Mouse (Mus musculus): ENCODE data around the gene Elovl3. TPM values are rescaled to one million over a fixed set of nuclear protein-coding genes. Genes with fewer than 3 reads are reported as not detected.

Gene Elovl3
- polyA plus RNA-seq, 1 experiment from 2014 or later = not detected

GRCm38 (mm10) chr19:46103437-46104186, 28.1 kb upstream of the Elovl3 start:
- ATAC-seq (ENCODE audit: low FRiP score) = no peak

GRCm38 (mm10) chr19:46104187-46104557, 27.5 kb upstream of the Elovl3 start:
- 78% methylated on average over 2 of the region's 2 CpGs for WGBS
- Histone ChIP-seq H3K4me1 (replicated peaks; ENCODE audit: control insufficient read depth, insufficient read depth, low read length) (no peaks in the 10 kb centered on the region), H3K27me3 (ENCODE audit: control insufficient read depth, insufficient read depth, low read length) (no peaks in the 10 kb centered on the region), H3K36me3 (ENCODE audit: control insufficient read depth, insufficient read depth, low read length) (no peaks in the 10 kb centered on the region), H3K9me3 (ENCODE audit: control insufficient read depth, low read length) (no peaks in the 10 kb centered on the region), H3K4me2 (replicated peaks; ENCODE audit: low read depth, low read length) (no peak overlapping the region), H3K4me3 (ENCODE audit: low read depth, low read length) (no peak overlapping the region), H3K9ac (ENCODE audit: low read depth, low read length) (no peak overlapping the region), H3K27ac (ENCODE audit: low read depth, low read length) (no peak overlapping the region)
- DNase-seq (ENCODE audit: low spot score) = no peak
- no peak for ATAC-seq (ENCODE audit: low FRiP score)

More at GRCm38 (mm10) chr19:46103437-46104186, 28.1 kb upstream of the Elovl3 start:
- Histone ChIP-seq H3K4me3 (ENCODE audit: low read depth, low read length) (no peak overlapping the region), H3K27ac (ENCODE audit: low read depth, low read length) (no peak overlapping the region), H3K36me3 (ENCODE audit: control insufficient read depth, insufficient read depth, low read length) (no peaks in the 10 kb centered on the region), H3K9ac (ENCODE audit: low read depth, low read length) (no peak overlapping the region), H3K27me3 (ENCODE audit: control insufficient read depth, insufficient read depth, low read length) (no peaks in the 10 kb centered on the region), H3K4me2 (replicated peaks; ENCODE audit: low read depth, low read length) (no peak overlapping the region), H3K9me3 (ENCODE audit: control insufficient read depth, low read length) (no peaks in the 10 kb centered on the region), H3K4me1 (replicated peaks; ENCODE audit: control insufficient read depth, insufficient read depth, low read length) (no peaks in the 10 kb centered on the region)
- WGBS = 88% methylated on average over 6 of the region's 6 CpGs
- DNase-seq (ENCODE audit: low spot score) = no peak

GRCm38 (mm10) chr19:46110214-46110613, 21.5 kb upstream of the Elovl3 start:
- Histone ChIP-seq H3K4me3 (ENCODE audit: low read depth, low read length) (no peak overlapping the region), H3K9me3 (ENCODE audit: control insufficient read depth, low read length) (no peaks in the 10 kb centered on the region), H3K27me3 (ENCODE audit: control insufficient read depth, insufficient read depth, low read length) (no peaks in the 10 kb centered on the region), H3K36me3 (ENCODE audit: control insufficient read depth, insufficient read depth, low read length) (no peaks in the 10 kb centered on the region), H3K4me2 (replicated peaks; ENCODE audit: low read depth, low read length) (no peak overlapping the region), H3K27ac (ENCODE audit: low read depth, low read length) (no peak overlapping the region), H3K4me1 (replicated peaks; ENCODE audit: control insufficient read depth, insufficient read depth, low read length) (no peaks in the 10 kb centered on the region), H3K9ac (ENCODE audit: low read depth, low read length) (no peak overlapping the region)
- ATAC-seq (ENCODE audit: low FRiP score) = no peak
- WGBS = 74% methylated on average over 2 of the region's 2 CpGs
- DNase-seq (ENCODE audit: low spot score) = no peak

- no peaks in the 10 kb centered on the region for H3K36me3 ChIP-seq (ENCODE audit: control insufficient read depth, insufficient read depth, low read length)
- DNase-seq (ENCODE audit: low spot score) (no peak), ATAC-seq (ENCODE audit: low FRiP score) (no peak)
- H3K27me3 ChIP-seq (ENCODE audit: control insufficient read depth, insufficient read depth, low read length) = no peaks in the 10 kb centered on the region
- WGBS = 88% methylated on average over 5 of the region's 5 CpGs
- no peak overlapping the region for H3K4me3 ChIP-seq (ENCODE audit: low read depth, low read length)
- no peaks in the 10 kb centered on the region for H3K4me1 ChIP-seq (replicated peaks; ENCODE audit: control insufficient read depth, insufficient read depth, low read length)
- H3K4me2 ChIP-seq (replicated peaks; ENCODE audit: low read depth, low read length) = no peak overlapping the region
- H3K9ac ChIP-seq (ENCODE audit: low read depth, low read length) = no peak overlapping the region
- no peak overlapping the region for H3K27ac ChIP-seq (ENCODE audit: low read depth, low read length)
- no peaks in the 10 kb centered on the region for H3K9me3 ChIP-seq (ENCODE audit: control insufficient read depth, low read length)
These were observed 20.9 kb upstream of the Elovl3 start for GRCm38 (mm10) chr19:46110781-46111180.

GRCm38 (mm10) chr19:46114617-46115016, 17.1 kb upstream of the Elovl3 start:
- ATAC-seq (ENCODE audit: low FRiP score) (no peak), DNase-seq (ENCODE audit: low spot score) (no peak)
- Histone ChIP-seq H3K9me3 (ENCODE audit: control insufficient read depth, low read length) (no peaks in the 10 kb centered on the region), H3K27ac (ENCODE audit: low read depth, low read length) (no peak overlapping the region), H3K36me3 (ENCODE audit: control insufficient read depth, insufficient read depth, low read length) (no peaks in the 10 kb centered on the region), H3K9ac (ENCODE audit: low read depth, low read length) (no peak overlapping the region), H3K4me2 (replicated peaks; ENCODE audit: low read depth, low read length) (no peak overlapping the region), H3K4me1 (replicated peaks; ENCODE audit: control insufficient read depth, insufficient read depth, low read length) (no peaks in the 10 kb centered on the region), H3K4me3 (ENCODE audit: low read depth, low read length) (no peak overlapping the region), H3K27me3 (ENCODE audit: control insufficient read depth, insufficient read depth, low read length) (no peaks in the 10 kb centered on the region)
- 63% methylated on average over 4 of the region's 4 CpGs for WGBS

GRCm38 (mm10) chr19:46119458-46119857, 12.2 kb upstream of the Elovl3 start:
- no peak overlapping the region for H3K27ac ChIP-seq (ENCODE audit: low read depth, low read length)

GRCm38 (mm10) chr19:46120872-46121271, 10.8 kb upstream of the Elovl3 start:
- 77% methylated on average over 6 of the region's 6 CpGs for WGBS
- ATAC-seq (ENCODE audit: low FRiP score) = no peak

More at GRCm38 (mm10) chr19:46119458-46119857, 12.2 kb upstream of the Elovl3 start:
- H3K36me3 ChIP-seq (ENCODE audit: control insufficient read depth, insufficient read depth, low read length) = no peaks in the 10 kb centered on the region
- no peaks in the 10 kb centered on the region for H3K9me3 ChIP-seq (ENCODE audit: control insufficient read depth, low read length)
- H3K27me3 ChIP-seq (ENCODE audit: control insufficient read depth, insufficient read depth, low read length) = no peaks in the 10 kb centered on the region
- ATAC-seq (ENCODE audit: low FRiP score) (no peak), DNase-seq (ENCODE audit: low spot score) (no peak)
- no peak overlapping the region for H3K9ac ChIP-seq (ENCODE audit: low read depth, low read length)
- 91% methylated on average over 3 of the region's 3 CpGs for WGBS
- H3K4me3 ChIP-seq (ENCODE audit: low read depth, low read length) = no peak overlapping the region
- no peak overlapping the region for H3K4me2 ChIP-seq (replicated peaks; ENCODE audit: low read depth, low read length)
- no peaks in the 10 kb centered on the region for H3K4me1 ChIP-seq (replicated peaks; ENCODE audit: control insufficient read depth, insufficient read depth, low read length)

GRCm38 (mm10) chr19:46123876-46124275, 7.8 kb upstream of the Elovl3 start:
- Histone ChIP-seq H3K27ac (ENCODE audit: low read depth, low read length) (no peak overlapping the region), H3K4me3 (ENCODE audit: low read depth, low read length) (no peak overlapping the region), H3K4me1 (replicated peaks; ENCODE audit: control insufficient read depth, insufficient read depth, low read length) (no peaks in the 10 kb centered on the region), H3K9ac (ENCODE audit: low read depth, low read length) (no peak overlapping the region), H3K4me2 (replicated peaks; ENCODE audit: low read depth, low read length) (no peak overlapping the region), H3K9me3 (ENCODE audit: control insufficient read depth, low read length) (no peaks in the 10 kb centered on the region), H3K36me3 (ENCODE audit: control insufficient read depth, insufficient read depth, low read length) (no peaks in the 10 kb centered on the region), H3K27me3 (ENCODE audit: control insufficient read depth, insufficient read depth, low read length) (no peaks in the 10 kb centered on the region)
- DNase-seq (ENCODE audit: low spot score) (no peak), ATAC-seq (ENCODE audit: low FRiP score) (no peak)
- WGBS = 91% methylated on average over 3 of the region's 3 CpGs

More at GRCm38 (mm10) chr19:46120872-46121271, 10.8 kb upstream of the Elovl3 start:
- Histone ChIP-seq H3K27ac (ENCODE audit: low read depth, low read length) (no peak overlapping the region), H3K9ac (ENCODE audit: low read depth, low read length) (no peak overlapping the region), H3K4me2 (replicated peaks; ENCODE audit: low read depth, low read length) (no peak overlapping the region), H3K27me3 (ENCODE audit: control insufficient read depth, insufficient read depth, low read length) (no peaks in the 10 kb centered on the region), H3K4me3 (ENCODE audit: low read depth, low read length) (no peak overlapping the region), H3K4me1 (replicated peaks; ENCODE audit: control insufficient read depth, insufficient read depth, low read length) (no peaks in the 10 kb centered on the region), H3K36me3 (ENCODE audit: control insufficient read depth, insufficient read depth, low read length) (no peaks in the 10 kb centered on the region), H3K9me3 (ENCODE audit: control insufficient read depth, low read length) (no peaks in the 10 kb centered on the region)
- no peak for DNase-seq (ENCODE audit: low spot score)

- Histone ChIP-seq H3K36me3 (ENCODE audit: control insufficient read depth, insufficient read depth, low read length) (no peaks in the 10 kb centered on the region), H3K27me3 (ENCODE audit: control insufficient read depth, insufficient read depth, low read length) (no peaks in the 10 kb centered on the region), H3K4me3 (ENCODE audit: low read depth, low read length) (no peak overlapping the region), H3K4me2 (replicated peaks; ENCODE audit: low read depth, low read length) (no peak overlapping the region), H3K27ac (ENCODE audit: low read depth, low read length) (no peak overlapping the region), H3K4me1 (replicated peaks; ENCODE audit: control insufficient read depth, insufficient read depth, low read length) (no peaks in the 10 kb centered on the region), H3K9me3 (ENCODE audit: control insufficient read depth, low read length) (no peaks in the 10 kb centered on the region), H3K9ac (ENCODE audit: low read depth, low read length) (no peak overlapping the region)
- ATAC-seq (ENCODE audit: low FRiP score) (no peak), DNase-seq (ENCODE audit: low spot score) (no peak)
These were observed 7.0 kb upstream of the Elovl3 start for GRCm38 (mm10) chr19:46124651-46125050.
